Mouse (Mus musculus) kidney, adult 2 months (tissue): ENCODE measurements around the gene Rora. TPM values are rescaled to one million over a fixed set of nuclear protein-coding genes. Genes with fewer than 3 reads are reported as not detected.

Experiments
- DNase-seq: peaks from one replicate; pipeline ENCODE4 v3.0.0; 2021
- H3K27ac ChIP-seq: fragments of 200-500 bp; 2 replicates; pipeline ENCODE4 v1.5.1; 2012; ENCODE audit warnings: low read depth, low read length, control low read depth, inconsistent platforms; ENCODE audit not compliant: insufficient read depth
- H3K27me3 ChIP-seq: fragments of 200-500 bp; replicated peaks from 2 replicates; pipeline ENCODE4 v1.6.1; 2012; ENCODE audit warnings: mild to moderate bottlenecking, moderate library complexity, low read length, inconsistent platforms; ENCODE audit not compliant: control insufficient read depth, insufficient read depth
- H3K36me3 ChIP-seq: fragments of 200-500 bp; 2 replicates; pipeline ENCODE4 v1.6.1; 2012; ENCODE audit warnings: mild to moderate bottlenecking, moderate library complexity, low read length, inconsistent platforms; ENCODE audit not compliant: control insufficient read depth, insufficient read depth
- H3K4me1 ChIP-seq: fragments of 200-500 bp; 2 replicates; pipeline ENCODE4 v1.6.1; 2011; ENCODE audit warnings: low read length; ENCODE audit not compliant: control insufficient read depth, insufficient read depth
- H3K4me3 ChIP-seq: fragments of 200-500 bp; 2 replicates; pipeline ENCODE4 v1.5.1; 2011; ENCODE audit warnings: mild to moderate bottlenecking, low read depth, low read length, control low read depth; ENCODE audit not compliant: insufficient read depth
- CTCF ChIP-seq: fragments of 200-500 bp; conservative IDR thresholded peaks from 2 replicates; pipeline ENCODE4 v1.5.1; 2011; ENCODE audit warnings: low read depth, mild to moderate bottlenecking, control low read depth, low read length, moderate library complexity, mixed read lengths; ENCODE audit not compliant: insufficient read depth, insufficient read length
- POLR2A ChIP-seq: fragments of 200-500 bp; IDR thresholded peaks from one replicate; pipeline ENCODE4 v1.6.1; 2011; ENCODE audit warnings: low read depth, low read length, control low read depth
- WGBS: fragments of 180-500 bp; shearing (Covaris S2); methylation state at CpG from one replicate; pipeline ENCODE4 v1.1.7; 2018; 5-methylcytosine and 5-hydroxymethylcytosine counted together
- polyA plus RNA-seq: library from polyadenylated mRNA; depleted of rRNA; stranded (reverse); fragments of >200 nt; gene quantifications from 2 replicates; pipeline ENCODE4 v1.2.3, GENCODE M21; 2012

Rora gene
- polyA plus RNA-seq, 1 experiment, result 15.5 TPM

DNA sequence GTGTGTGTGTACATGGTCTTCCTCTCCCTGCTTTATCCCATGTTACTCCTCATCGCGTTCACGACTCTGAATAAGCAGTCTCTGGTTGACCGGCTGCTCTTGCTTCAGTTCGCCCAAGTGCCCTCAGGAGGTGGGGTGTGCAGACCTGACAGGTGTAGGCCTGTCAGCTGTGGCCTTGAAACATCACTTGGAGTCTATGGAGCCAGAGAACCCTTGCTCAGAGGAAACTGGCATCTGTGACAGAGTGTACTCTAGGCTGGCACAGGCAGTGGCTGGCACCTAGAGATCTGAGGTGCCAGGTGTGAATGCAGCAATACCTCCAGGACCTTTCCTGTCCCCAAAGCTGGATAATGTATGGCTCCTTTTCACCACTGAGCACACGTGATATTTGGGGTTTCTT, 331.5 kb downstream of the Rora start:
- TF ChIP-seq POLR2A (no peak), CTCF (no peak)
- no peaks in the 10 kb centered on the region for H3K36me3 ChIP-seq
- 86% methylated on average over 6 of the region's 6 CpGs for WGBS
- H3K27ac ChIP-seq, result no peak overlapping the region
- H3K4me1 ChIP-seq, result no peaks in the 10 kb centered on the region
- no peak for DNase-seq
- H3K4me3 ChIP-seq, result no peak overlapping the region
- H3K27me3 ChIP-seq, result no peaks in the 10 kb centered on the region

DNA sequence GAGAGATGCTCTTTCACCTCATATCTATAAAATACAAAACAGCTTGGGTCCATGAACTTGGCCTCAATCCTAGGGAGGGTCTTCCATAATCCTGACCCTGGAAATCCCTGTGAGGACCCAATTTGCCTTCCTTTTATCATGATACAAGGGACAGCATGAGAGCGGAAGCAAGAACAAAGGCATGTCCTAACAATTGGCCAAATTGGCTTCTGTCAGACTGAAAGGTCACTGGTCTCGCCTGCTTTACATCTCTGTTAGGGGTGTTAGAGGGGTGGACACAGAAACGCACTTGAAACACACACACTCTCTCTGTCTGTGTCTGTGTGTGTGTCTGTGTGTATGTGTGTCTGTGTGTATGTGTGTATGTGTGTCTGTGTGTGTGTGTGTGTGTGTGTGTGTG, 332.2 kb downstream of the Rora start:
- no peak for TF ChIP-seq POLR2A
- TF ChIP-seq CTCF, result no peak
- no peak overlapping the region for H3K27ac ChIP-seq
- H3K4me3 ChIP-seq, result no peak overlapping the region
- 93% methylated on average over 3 of the region's 3 CpGs for WGBS
- no peak for DNase-seq
- H3K4me1 ChIP-seq, result no peaks in the 10 kb centered on the region
- H3K36me3 ChIP-seq, result no peaks in the 10 kb centered on the region
- H3K27me3 ChIP-seq, result no peaks in the 10 kb centered on the region

DNA sequence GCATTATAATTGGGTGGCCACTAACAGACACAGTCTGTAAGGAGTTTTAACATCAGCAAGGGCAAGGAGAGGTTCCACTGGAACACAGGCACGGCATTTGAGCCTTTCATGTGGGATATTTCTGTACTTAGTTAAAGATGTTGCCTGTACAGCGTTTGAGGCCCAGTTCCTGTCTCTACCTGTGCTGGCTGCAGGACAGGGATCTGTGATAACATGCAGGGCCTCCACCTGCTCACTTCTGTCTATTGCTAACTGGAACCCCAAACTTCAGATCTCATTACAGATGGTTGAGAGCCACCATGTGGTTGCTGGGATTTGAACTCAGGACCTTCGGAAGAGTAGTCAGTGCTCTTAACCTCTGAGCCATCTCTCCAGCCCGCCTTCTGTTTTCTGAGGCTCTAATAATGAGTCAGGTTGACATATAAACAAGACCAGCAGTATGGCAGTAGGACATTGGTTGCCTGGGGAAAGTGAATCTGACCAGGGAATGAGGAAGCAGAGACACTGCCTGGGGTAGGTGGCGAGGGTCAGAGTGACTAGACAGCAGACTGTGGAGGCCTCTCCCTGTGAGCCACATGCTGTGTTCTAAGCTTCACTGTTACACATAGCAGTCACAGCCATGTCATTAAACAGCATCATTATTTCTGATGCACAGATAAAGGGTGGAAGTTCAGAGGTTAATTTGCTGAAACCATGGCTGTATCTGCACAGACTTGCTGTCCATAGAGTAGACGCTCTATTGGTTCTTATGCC, 333.9 kb downstream of the Rora start:
- no peak for DNase-seq
- 93% methylated on average over 6 of the region's 6 CpGs for WGBS
- Histone ChIP-seq H3K27ac (no peak overlapping the region), H3K4me1 (no peaks in the 10 kb centered on the region), H3K36me3 (no peaks in the 10 kb centered on the region), H3K4me3 (no peak overlapping the region), H3K27me3 (no peaks in the 10 kb centered on the region)
- TF ChIP-seq POLR2A, result no peak

DNA sequence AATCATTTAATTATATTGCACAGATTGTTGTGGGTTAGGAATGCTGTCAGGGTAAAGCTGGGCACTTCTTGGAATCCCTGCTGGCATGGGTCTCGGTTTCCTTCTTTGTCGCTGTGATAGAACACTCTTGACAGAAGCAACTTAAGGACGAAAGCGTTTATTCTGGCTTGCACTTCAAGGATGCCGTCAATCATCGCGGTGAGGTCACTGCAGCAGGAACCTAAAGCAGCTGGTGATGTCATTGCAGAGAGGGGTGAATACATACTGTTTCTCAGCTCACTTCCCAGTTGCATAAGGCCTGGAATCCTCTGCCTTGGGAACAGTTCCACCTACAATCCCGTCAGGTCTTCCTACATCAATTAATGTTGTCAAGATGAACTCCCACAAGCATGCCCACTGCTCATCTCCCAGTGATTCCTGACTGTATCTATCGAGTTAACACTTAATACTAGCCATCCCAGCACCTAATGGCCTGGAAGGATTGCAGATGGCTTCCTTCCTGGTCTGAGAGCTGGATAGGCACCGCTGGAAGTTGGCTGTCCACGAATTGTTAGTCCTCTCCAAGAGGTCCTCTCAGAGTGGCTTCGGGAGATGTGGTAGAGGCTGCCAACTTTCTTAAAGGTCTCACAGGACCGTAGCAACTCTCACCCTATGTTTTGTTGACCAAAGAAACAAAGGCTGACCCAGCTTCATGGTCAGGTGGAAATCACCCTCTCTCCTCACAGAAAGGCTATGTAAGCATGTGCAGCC, 334.8 kb downstream of the Rora start:
- WGBS, result 79% methylated on average over 13 of the region's 13 CpGs
- H3K36me3 ChIP-seq, result no peaks in the 10 kb centered on the region
- no peaks in the 10 kb centered on the region for H3K27me3 ChIP-seq
- no peaks in the 10 kb centered on the region for H3K4me1 ChIP-seq
- H3K4me3 ChIP-seq, result no peak overlapping the region
- no peak for TF ChIP-seq CTCF
- TF ChIP-seq POLR2A, result no peak
- H3K27ac ChIP-seq, result no peak overlapping the region
- no peak for DNase-seq

DNA sequence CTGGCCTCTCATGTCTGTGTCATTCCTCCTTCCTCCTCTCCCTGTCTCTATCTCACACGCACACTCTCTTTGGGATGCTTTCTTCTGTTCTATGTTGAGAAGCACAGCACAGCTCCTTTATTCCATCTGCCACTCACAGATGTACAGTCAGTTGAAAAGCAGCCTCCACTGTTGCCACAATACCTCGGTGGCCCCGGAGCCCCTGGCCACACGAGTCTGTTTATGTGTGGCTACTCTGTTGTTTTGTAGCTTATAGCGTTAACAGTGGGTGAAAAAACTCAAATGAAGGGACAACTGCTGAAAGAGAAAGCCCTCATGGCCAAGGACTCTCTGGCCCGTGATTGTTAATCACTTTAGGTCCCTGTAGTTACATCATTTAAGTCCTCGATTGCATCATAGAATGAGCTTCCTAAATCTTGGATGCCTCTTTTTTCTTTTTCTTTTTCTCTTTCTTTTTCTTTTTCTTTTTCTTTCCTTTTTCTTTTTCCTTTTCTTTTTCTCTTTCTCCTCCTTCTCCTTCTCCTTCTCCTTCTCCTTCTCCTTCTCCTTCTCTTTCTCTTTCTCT, 336.4 kb downstream of the Rora start:
- DNase-seq, result no peak
- Histone ChIP-seq H3K36me3 (no peaks in the 10 kb centered on the region), H3K4me1 (no peaks in the 10 kb centered on the region), H3K27ac (no peak overlapping the region), H3K4me3 (no peak overlapping the region), H3K27me3 (no peaks in the 10 kb centered on the region)
- WGBS, result 86% methylated on average over 7 of the region's 7 CpGs
- TF ChIP-seq CTCF (no peak), POLR2A (no peak)

DNA sequence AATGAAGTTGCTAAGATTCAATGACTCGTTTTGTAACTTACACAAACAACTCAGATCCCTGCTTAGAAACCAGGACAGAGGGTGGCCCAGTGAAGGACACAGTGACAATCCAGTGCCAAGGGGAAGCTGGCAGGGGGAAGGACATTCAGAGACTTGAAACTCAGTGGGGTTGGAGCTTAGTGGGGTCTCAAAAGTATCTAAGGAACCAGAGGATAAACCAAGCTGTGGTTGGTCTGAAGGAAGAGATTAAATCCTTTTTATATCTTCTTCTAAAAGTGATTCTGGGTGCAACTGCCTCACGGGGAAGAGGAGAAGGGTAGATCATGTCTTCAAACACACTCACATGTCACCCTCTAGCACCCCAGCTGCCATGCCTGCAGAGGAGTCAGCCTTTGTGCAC, 340.3 kb downstream of the Rora start:
- Histone ChIP-seq H3K4me1 (no peaks in the 10 kb centered on the region), H3K27ac (no peak overlapping the region), H3K4me3 (no peak overlapping the region), H3K36me3 (no peaks in the 10 kb centered on the region), H3K27me3 (no peaks in the 10 kb centered on the region)
- DNase-seq, result no peak
- TF ChIP-seq POLR2A (no peak), CTCF (no peak)
- WGBS, result 72% methylated on average over 2 of the region's 2 CpGs

DNA sequence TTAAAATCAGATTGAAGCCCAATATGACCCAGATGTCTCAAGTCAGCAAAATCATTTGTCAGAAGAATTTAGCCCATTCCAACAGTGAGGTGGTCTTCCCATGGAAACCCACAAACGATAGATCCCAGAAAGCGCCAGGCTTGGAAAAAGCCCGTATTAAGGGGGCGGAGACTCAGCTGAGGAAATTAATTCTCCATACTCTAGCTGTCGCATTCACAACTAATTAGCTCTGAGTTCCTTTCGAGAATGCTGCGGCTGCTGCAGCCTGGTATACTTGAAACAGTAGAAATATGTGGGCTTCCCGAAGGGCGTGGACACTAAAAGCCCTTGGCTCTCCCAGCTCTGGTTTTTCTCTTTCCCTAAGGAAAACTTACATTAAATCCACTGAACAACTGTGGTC, 345.4 kb downstream of the Rora start:
- H3K27ac ChIP-seq, result no peak overlapping the region
- H3K4me3 ChIP-seq, result no peak overlapping the region
- TF ChIP-seq POLR2A (no peak), CTCF (no peak)
- DNase-seq, result no peak
- 90% methylated on average over 9 of the region's 9 CpGs for WGBS
- 0 out of 2 replicates have a peak, but pooled peaks cover 3% of the 10 kb centered on the region for H3K4me1 ChIP-seq
- H3K27me3 ChIP-seq, result no peaks in the 10 kb centered on the region
- no peaks in the 10 kb centered on the region for H3K36me3 ChIP-seq
